Mouse (Mus musculus): ENCODE results near the gene Kbtbd8. TPM values are rescaled to one million over a fixed set of nuclear protein-coding genes. Genes with fewer than 3 reads are reported as not detected.

Gene Kbtbd8
- 0.44 and 1.3 TPM in 2 replicates for polyA plus RNA-seq (2012; rRNA removed)

DNA sequence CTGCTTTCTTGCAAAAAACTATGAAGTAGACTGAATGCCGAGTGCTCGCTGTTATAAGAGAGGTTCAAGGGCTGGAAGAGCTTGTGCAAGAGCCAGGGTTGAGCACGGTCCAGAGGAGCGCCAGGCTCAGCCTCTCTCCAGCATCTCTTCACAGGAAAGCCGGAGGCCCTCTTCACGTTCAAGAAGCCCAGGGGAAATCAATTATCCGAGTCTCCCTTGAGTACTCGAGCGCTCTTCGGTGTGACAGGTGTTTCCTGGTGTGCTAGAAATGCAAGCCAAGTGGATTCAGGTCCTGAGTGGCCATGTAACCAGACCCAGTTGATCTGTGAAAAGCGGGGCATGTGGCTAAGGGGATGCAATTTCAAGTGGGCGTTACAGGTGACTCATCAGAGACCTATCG is at the start of gene Kbtbd8:
Gene Kbtbd8 (plus strand): TSS at position 295 of the 400 bp plus-strand sequence.
- peak; percentile 13 for DNase-seq
- H3K27ac ChIP-seq (ENCODE audit: insufficient read depth, low read depth, low read length), result no peak within 1 kb of the TSS

DNA sequence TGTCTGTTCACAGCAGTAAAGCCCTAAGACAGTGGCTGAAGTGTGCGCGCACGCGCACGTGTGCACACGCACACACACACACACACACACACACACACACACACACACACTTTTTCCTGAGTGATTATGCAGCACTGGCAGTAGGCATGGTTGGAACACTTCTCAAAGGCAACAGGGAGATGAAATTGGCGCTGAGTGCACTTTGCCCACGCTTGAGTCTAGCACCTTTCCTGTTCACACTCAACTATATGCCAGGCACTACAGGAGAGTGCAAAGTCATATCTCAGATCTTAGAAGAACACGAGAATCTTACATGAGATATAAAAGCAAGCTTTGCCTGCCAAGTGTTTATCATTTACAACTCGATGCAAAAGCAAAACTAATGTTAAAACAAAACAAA is 47.3 kb upstream of the Kbtbd8 start:
- Histone ChIP-seq H3K4me3 (ENCODE audit: insufficient read depth, low read depth, low read length) (no peak overlapping the region), H3K4me1 (ENCODE audit: control insufficient read depth, insufficient read depth, low read length) (no peaks in the 10 kb centered on the region), H3K27ac (ENCODE audit: insufficient read depth, low read depth, low read length) (no peak overlapping the region), H3K27me3 (replicated peaks; ENCODE audit: control insufficient read depth, insufficient read depth, low read length) (no peaks in the 10 kb centered on the region), H3K36me3 (ENCODE audit: control insufficient read depth, insufficient read depth, low read length) (no peaks in the 10 kb centered on the region)
- no peak for DNase-seq
- no peak for TF ChIP-seq CTCF (conservative IDR thresholded peaks at IDR 0.05; ENCODE audit: insufficient read depth, insufficient read length, low read depth, low read length)
- no peak for TF ChIP-seq POLR2A (IDR thresholded peaks at IDR 0.05; ENCODE audit: low read depth, low read length)
- 90% methylated on average over 10 of the region's 10 CpGs for WGBS

More for the DNA sequence above, at the start of gene Kbtbd8:
- H3K4me3 ChIP-seq (ENCODE audit: insufficient read depth, low read depth, low read length), result peak within 1 kb of the TSS; percentile 72
- H3K4me1 ChIP-seq (ENCODE audit: control insufficient read depth, insufficient read depth, low read length), result no peaks in the 10 kb centered on the region
- 22% methylated on average over 13 of the region's 13 CpGs for WGBS
- TF ChIP-seq POLR2A (IDR thresholded peaks at IDR 0.05; ENCODE audit: low read depth, low read length) (no peak), CTCF (conservative IDR thresholded peaks at IDR 0.05; ENCODE audit: insufficient read depth, insufficient read length, low read depth, low read length) (no peak)
- H3K27me3 ChIP-seq (replicated peaks; ENCODE audit: control insufficient read depth, insufficient read depth, low read length), result no peaks in the 10 kb centered on the region
- no peaks in the 10 kb centered on the region for H3K36me3 ChIP-seq (ENCODE audit: control insufficient read depth, insufficient read depth, low read length)

- no peaks in the 10 kb centered on the region for H3K36me3 ChIP-seq (ENCODE audit: control insufficient read depth, insufficient read depth, low read length)
- WGBS, result 83% methylated on average over 1 of the region's 1 CpGs
- TF ChIP-seq POLR2A (IDR thresholded peaks at IDR 0.05; ENCODE audit: low read depth, low read length) (no peak), CTCF (conservative IDR thresholded peaks at IDR 0.05; ENCODE audit: insufficient read depth, insufficient read length, low read depth, low read length) (no peak)
- H3K4me1 ChIP-seq (ENCODE audit: control insufficient read depth, insufficient read depth, low read length), result no peaks in the 10 kb centered on the region
- no peak overlapping the region for H3K4me3 ChIP-seq (ENCODE audit: insufficient read depth, low read depth, low read length)
- no peak overlapping the region for H3K27ac ChIP-seq (ENCODE audit: insufficient read depth, low read depth, low read length)
- DNase-seq, result no peak
- H3K27me3 ChIP-seq (replicated peaks; ENCODE audit: control insufficient read depth, insufficient read depth, low read length), result no peaks in the 10 kb centered on the region
Observed at GRCm38 (mm10) chr6:95085276-95085675, 31.8 kb upstream of the Kbtbd8 start.

DNA sequence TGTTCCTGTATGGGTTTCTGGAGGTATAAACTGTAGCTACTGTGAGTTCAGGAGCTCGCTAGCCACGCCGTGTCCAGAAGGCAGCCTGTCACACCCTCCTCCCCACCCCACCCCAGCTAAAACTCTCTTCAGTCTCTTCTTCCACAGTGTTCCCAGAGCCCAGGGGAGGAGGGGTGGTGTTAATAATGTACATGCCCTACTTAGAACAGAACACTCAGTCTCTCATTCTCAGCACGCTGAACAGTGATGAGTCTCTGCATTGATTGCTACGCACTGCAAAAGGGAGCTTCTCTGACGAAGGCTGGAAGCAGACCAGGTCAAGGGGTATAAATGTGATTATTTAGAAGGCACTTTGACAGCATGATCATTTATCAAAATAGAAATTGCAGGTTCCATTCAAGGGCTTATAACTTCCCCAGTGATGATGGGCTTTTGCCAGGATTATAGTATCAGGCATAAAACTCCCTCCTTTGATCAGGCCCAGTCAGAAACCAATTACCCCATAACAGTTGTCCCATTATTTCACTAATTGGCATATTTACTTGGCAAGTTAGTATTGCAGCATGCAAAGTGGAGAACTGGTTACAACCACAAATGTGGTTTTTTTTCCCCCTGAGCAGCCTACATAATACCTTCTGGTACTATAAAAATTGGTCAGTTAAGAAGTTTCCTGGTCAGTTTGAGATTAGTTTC is 29.7 kb upstream of the Kbtbd8 start:
- Histone ChIP-seq H3K4me3 (ENCODE audit: insufficient read depth, low read depth, low read length) (no peak overlapping the region), H3K27me3 (replicated peaks; ENCODE audit: control insufficient read depth, insufficient read depth, low read length) (no peaks in the 10 kb centered on the region), H3K27ac (ENCODE audit: insufficient read depth, low read depth, low read length) (no peak overlapping the region), H3K36me3 (ENCODE audit: control insufficient read depth, insufficient read depth, low read length) (no peaks in the 10 kb centered on the region), H3K4me1 (ENCODE audit: control insufficient read depth, insufficient read depth, low read length) (no peaks in the 10 kb centered on the region)
- 82% methylated on average over 6 of the region's 6 CpGs for WGBS
- TF ChIP-seq CTCF (conservative IDR thresholded peaks at IDR 0.05; ENCODE audit: insufficient read depth, insufficient read length, low read depth, low read length), result no peak
- DNase-seq, result no peak

- Histone ChIP-seq H3K36me3 (ENCODE audit: control insufficient read depth, insufficient read depth, low read length) (no peaks in the 10 kb centered on the region), H3K27ac (ENCODE audit: insufficient read depth, low read depth, low read length) (no peak overlapping the region), H3K4me1 (ENCODE audit: control insufficient read depth, insufficient read depth, low read length) (no peaks in the 10 kb centered on the region), H3K27me3 (replicated peaks; ENCODE audit: control insufficient read depth, insufficient read depth, low read length) (no peaks in the 10 kb centered on the region), H3K4me3 (ENCODE audit: insufficient read depth, low read depth, low read length) (no peak overlapping the region)
- TF ChIP-seq POLR2A (IDR thresholded peaks at IDR 0.05; ENCODE audit: low read depth, low read length) (no peak), CTCF (conservative IDR thresholded peaks at IDR 0.05; ENCODE audit: insufficient read depth, insufficient read length, low read depth, low read length) (0 out of 2 replicates have a peak, but pooled peaks have one; percentile 11)
- 44% methylated on average over 4 of the region's 4 CpGs for WGBS
- no peak for DNase-seq
Observed at GRCm38 (mm10) chr6:95088075-95088474, 29.0 kb upstream of the Kbtbd8 start.

- TF ChIP-seq POLR2A (IDR thresholded peaks at IDR 0.05; ENCODE audit: low read depth, low read length) (no peak), CTCF (conservative IDR thresholded peaks at IDR 0.05; ENCODE audit: insufficient read depth, insufficient read length, low read depth, low read length) (no peak)
- H3K27ac ChIP-seq (ENCODE audit: insufficient read depth, low read depth, low read length), result no peak overlapping the region
- H3K27me3 ChIP-seq (replicated peaks; ENCODE audit: control insufficient read depth, insufficient read depth, low read length), result no peaks in the 10 kb centered on the region
- DNase-seq, result no peak
- no peak overlapping the region for H3K4me3 ChIP-seq (ENCODE audit: insufficient read depth, low read depth, low read length)
- H3K36me3 ChIP-seq (ENCODE audit: control insufficient read depth, insufficient read depth, low read length), result no peaks in the 10 kb centered on the region
- no peaks in the 10 kb centered on the region for H3K4me1 ChIP-seq (ENCODE audit: control insufficient read depth, insufficient read depth, low read length)
- WGBS, result 59% methylated on average over 2 of the region's 2 CpGs
Observed at GRCm38 (mm10) chr6:95094695-95095094, 22.3 kb upstream of the Kbtbd8 start.

- no peaks in the 10 kb centered on the region for H3K4me1 ChIP-seq (ENCODE audit: control insufficient read depth, insufficient read depth, low read length)
- DNase-seq, result peak; percentile 78
- TF ChIP-seq CTCF (conservative IDR thresholded peaks at IDR 0.05; ENCODE audit: insufficient read depth, insufficient read length, low read depth, low read length), result peak; percentile 95
- TF ChIP-seq POLR2A (IDR thresholded peaks at IDR 0.05; ENCODE audit: low read depth, low read length), result no peak
- no peak overlapping the region for H3K27ac ChIP-seq (ENCODE audit: insufficient read depth, low read depth, low read length)
- H3K27me3 ChIP-seq (replicated peaks; ENCODE audit: control insufficient read depth, insufficient read depth, low read length), result no peaks in the 10 kb centered on the region
- no peaks in the 10 kb centered on the region for H3K36me3 ChIP-seq (ENCODE audit: control insufficient read depth, insufficient read depth, low read length)
- no peak overlapping the region for H3K4me3 ChIP-seq (ENCODE audit: insufficient read depth, low read depth, low read length)
- WGBS, result 17% methylated on average over 21 of the region's 21 CpGs
Observed at GRCm38 (mm10) chr6:95098366-95099109, 18.5 kb upstream of the Kbtbd8 start.

Data from kidney, adult 2 months (tissue).